Mouse (Mus musculus) lung, embryonic 14.5 days (tissue): Measurements from ENCODE around the gene Gm5105. TPM values are rescaled to one million over a fixed set of nuclear protein-coding genes. Genes with fewer than 3 reads are reported as not detected.
A peak's percentile ranks its signal among the peaks of the same experiment; 100 is the strongest.

Experiments
- ATAC-seq: fragments of 200-750 bp; cut with Nextera tagmentation; 2 replicates; pipeline ENCODE4 v1.8.0; 2017; ENCODE audit warnings: mild to moderate bottlenecking, moderate TSS enrichment, moderate library complexity; ENCODE audit not compliant: insufficient read depth
- DNase-seq: peaks from one replicate; pipeline ENCODE4 v3.0.0-alpha.2; 2015
- H3K27ac ChIP-seq: fragments of 300-500 bp; sonication (generic); 2 replicates; pipeline ENCODE4 v1.5.1; 2014; ENCODE audit warnings: low read depth, mild to moderate bottlenecking, moderate library complexity
- H3K27me3 ChIP-seq: fragments of 300-500 bp; sonication (generic); 2 replicates; pipeline ENCODE4 v1.6.1; 2014; ENCODE audit warnings: low read length, control low read depth; ENCODE audit not compliant: insufficient read depth
- H3K36me3 ChIP-seq: fragments of 300-500 bp; sonication (generic); 2 replicates; pipeline ENCODE4 v1.6.1; 2014; ENCODE audit warnings: control low read depth; ENCODE audit not compliant: insufficient read depth
- H3K4me1 ChIP-seq: fragments of 300-500 bp; sonication (generic); 2 replicates; pipeline ENCODE4 v1.6.1; 2014; ENCODE audit warnings: antibody characterized with exemption, control low read depth; ENCODE audit not compliant: insufficient read depth
- H3K4me2 ChIP-seq: fragments of 300-500 bp; sonication (generic); 2 replicates; pipeline ENCODE4 v1.6.1; 2014; ENCODE audit warnings: mild to moderate bottlenecking
- H3K4me3 ChIP-seq: fragments of 300-500 bp; sonication (generic); 2 replicates; pipeline ENCODE4 v1.5.1; 2014; ENCODE audit warnings: low read depth, low read length
- H3K9ac ChIP-seq: fragments of 300-500 bp; sonication (generic); 2 replicates; pipeline ENCODE4 v1.6.1; 2014
- H3K9me3 ChIP-seq: fragments of 300-500 bp; sonication (generic); 2 replicates; pipeline ENCODE4 v1.6.1; 2016; ENCODE audit warnings: low read depth, low read length, control low read depth
- CTCF ChIP-seq: IDR thresholded peaks from 2 replicates; pipeline ENCODE4 v1.5.1; 2016; ENCODE audit warnings: antibody characterized with exemption, low read depth
- whole genome bisulfite sequencing: fragments of 180-500 bp; shearing (Covaris S2); extraction: QIAGEN DNeasy Blood & Tissue Kit; methylation state at CpG from one replicate; pipeline ENCODE4 v1.1.7; 2014; 5-methylcytosine and 5-hydroxymethylcytosine counted together
- polyA plus RNA-seq: library from polyadenylated mRNA; unstranded; fragments of >200 nt; fragmentation: Nextera tagmentation; extraction: Ambion mirVana; gene quantifications from 2 replicates; pipeline ENCODE4 v1.2.1, GENCODE M21; 2014

Gene Gm5105
- polyA plus RNA-seq, 1 experiment from 2014 or later = not detected

- H3K27ac ChIP-seq = no peak overlapping the region
- no peaks in the 10 kb centered on the region for H3K9me3 ChIP-seq
- WGBS = 50% methylated on average over 6 of the region's 6 CpGs
- no peak for TF ChIP-seq CTCF
- H3K36me3 ChIP-seq = no peaks in the 10 kb centered on the region
- no peak for DNase-seq
- no peak overlapping the region for H3K4me2 ChIP-seq
- no peak overlapping the region for H3K4me3 ChIP-seq
- ATAC-seq = no peak
- 0 out of 2 replicates have a peak, but pooled peaks cover 5% of the 10 kb centered on the region for H3K4me1 ChIP-seq
- no peak overlapping the region for H3K9ac ChIP-seq
- no peaks in the 10 kb centered on the region for H3K27me3 ChIP-seq
Observed at GRCm38 (mm10) chr3:138008152-138008551, 59.0 kb downstream of the Gm5105 start.

GRCm38 (mm10) chr3:138006896-138007295 is 60.3 kb downstream of the Gm5105 start:
- Histone ChIP-seq H3K4me1 (0 out of 2 replicates have a peak, but pooled peaks cover 5% of the 10 kb centered on the region), H3K9me3 (no peaks in the 10 kb centered on the region)
- DNase-seq = no peak

GRCm38 (mm10) chr3:138003264-138003663 is 63.9 kb downstream of the Gm5105 start:
- 80% methylated on average over 7 of the region's 7 CpGs for WGBS
- DNase-seq = no peak
- no peak for ATAC-seq
- Histone ChIP-seq H3K9ac (no peak overlapping the region), H3K9me3 (no peaks in the 10 kb centered on the region), H3K27me3 (no peaks in the 10 kb centered on the region), H3K4me2 (no peak overlapping the region), H3K36me3 (no peaks in the 10 kb centered on the region), H3K27ac (no peak overlapping the region), H3K4me3 (no peak overlapping the region), H3K4me1 (0 out of 2 replicates have a peak, but pooled peaks cover 4% of the 10 kb centered on the region)
- no peak for TF ChIP-seq CTCF

More at GRCm38 (mm10) chr3:138006896-138007295, 60.3 kb downstream of the Gm5105 start:
- no peak overlapping the region for H3K4me3 ChIP-seq
- no peak for TF ChIP-seq CTCF
- H3K4me2 ChIP-seq = no peak overlapping the region
- WGBS = 39% methylated on average over 3 of the region's 3 CpGs
- no peak for ATAC-seq
- H3K9ac ChIP-seq = no peak overlapping the region
- H3K27me3 ChIP-seq = no peaks in the 10 kb centered on the region
- no peaks in the 10 kb centered on the region for H3K36me3 ChIP-seq
- H3K27ac ChIP-seq = no peak overlapping the region

DNA sequence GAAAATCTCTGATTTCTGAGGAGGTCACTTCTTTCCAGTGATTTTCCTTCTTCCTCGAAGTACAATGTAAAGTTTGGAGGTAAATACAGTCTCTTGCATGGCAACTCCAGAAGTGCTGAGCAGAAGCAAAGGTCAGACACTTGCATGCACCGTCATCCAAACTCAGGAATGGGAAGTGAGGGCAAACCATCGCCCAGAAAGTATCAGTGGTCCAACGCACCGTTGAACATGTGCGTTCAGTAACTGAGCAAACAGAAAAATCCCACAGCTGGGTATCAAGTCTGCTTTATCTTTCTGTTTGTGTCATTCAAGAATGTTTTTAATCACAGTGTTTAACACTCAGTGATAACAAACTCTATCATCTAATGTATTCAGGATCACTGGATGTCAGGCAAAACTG is 64.6 kb downstream of the Gm5105 start:
- 37% methylated on average over 6 of the region's 6 CpGs for whole genome bisulfite sequencing
- DNase-seq = no peak
- no peak for ATAC-seq
- Histone ChIP-seq H3K4me2 (no peak overlapping the region), H3K4me3 (no peak overlapping the region), H3K36me3 (no peaks in the 10 kb centered on the region), H3K27ac (no peak overlapping the region), H3K9me3 (no peaks in the 10 kb centered on the region), H3K4me1 (no peaks in the 10 kb centered on the region), H3K27me3 (no peaks in the 10 kb centered on the region), H3K9ac (no peak overlapping the region)
- no peak for TF ChIP-seq CTCF

DNA sequence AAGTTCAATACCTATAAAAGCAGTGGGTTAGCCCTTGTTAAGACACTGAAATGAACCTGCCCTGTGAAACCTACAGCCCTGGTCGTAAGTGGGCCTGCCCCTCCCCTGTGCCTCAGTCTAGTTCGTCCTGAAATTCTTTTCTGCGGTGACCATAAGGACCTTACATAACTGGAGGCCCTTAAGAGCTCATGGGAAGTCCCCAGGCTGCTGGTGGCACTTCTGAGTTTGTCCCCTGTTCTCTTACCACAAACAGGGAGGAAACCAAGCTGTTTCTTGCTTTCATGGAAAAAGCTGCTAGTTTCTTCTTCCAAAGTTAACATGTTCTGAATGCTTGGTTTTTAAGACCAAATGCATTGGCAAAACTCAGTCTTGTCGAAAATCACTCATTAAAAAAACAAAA is 65.3 kb downstream of the Gm5105 start:
- Histone ChIP-seq H3K27me3 (no peaks in the 10 kb centered on the region), H3K27ac (no peak overlapping the region)
- 60% methylated on average over 4 of the region's 4 CpGs for WGBS

GRCm38 (mm10) chr3:138000724-138001069 is 66.5 kb downstream of the Gm5105 start:
- H3K36me3 ChIP-seq = no peaks in the 10 kb centered on the region
- no peak for ATAC-seq
- TF ChIP-seq CTCF = no peak
- H3K9me3 ChIP-seq = no peaks in the 10 kb centered on the region
- no peak overlapping the region for H3K27ac ChIP-seq
- DNase-seq = peak; percentile 59
- no peak overlapping the region for H3K9ac ChIP-seq
- no peak overlapping the region for H3K4me3 ChIP-seq
- 38% methylated on average over 4 of the region's 4 CpGs for WGBS
- H3K27me3 ChIP-seq = no peaks in the 10 kb centered on the region
- H3K4me2 ChIP-seq = no peak overlapping the region
- no peaks in the 10 kb centered on the region for H3K4me1 ChIP-seq

More for the DNA sequence above, 65.3 kb downstream of the Gm5105 start:
- no peak for TF ChIP-seq CTCF
- DNase-seq = no peak
- Histone ChIP-seq H3K4me2 (no peak overlapping the region), H3K4me1 (no peaks in the 10 kb centered on the region), H3K36me3 (no peaks in the 10 kb centered on the region), H3K9me3 (no peaks in the 10 kb centered on the region), H3K4me3 (no peak overlapping the region), H3K9ac (no peak overlapping the region)
- ATAC-seq = no peak

GRCm38 (mm10) chr3:138000062-138000723 is 67.0 kb downstream of the Gm5105 start:
- DNase-seq (no peak), ATAC-seq (no peak)
- no peak overlapping the region for H3K4me2 ChIP-seq

More at GRCm38 (mm10) chr3:138000062-138000723, 67.0 kb downstream of the Gm5105 start:
- WGBS = 89% methylated on average over 8 of the region's 8 CpGs
- H3K9ac ChIP-seq = no peak overlapping the region
- no peak overlapping the region for H3K27ac ChIP-seq
- no peaks in the 10 kb centered on the region for H3K27me3 ChIP-seq
- no peaks in the 10 kb centered on the region for H3K9me3 ChIP-seq
- no peak for TF ChIP-seq CTCF
- H3K36me3 ChIP-seq = no peaks in the 10 kb centered on the region
- no peaks in the 10 kb centered on the region for H3K4me1 ChIP-seq
- no peak overlapping the region for H3K4me3 ChIP-seq
